Mouse (Mus musculus) embryonic fibroblast, embryonic 13.5 days (primary cell): Measurements from ENCODE around the gene Tmem115.

Experiments
- CTCF ChIP-seq: IDR thresholded peaks from 2 replicates; pipeline ENCODE4 v1.5.1; 2011; ENCODE audit warnings: mild to moderate bottlenecking, control low read depth, low read length, moderate library complexity, borderline replicate concordance; ENCODE audit not compliant: insufficient read depth
- POLR2A ChIP-seq: IDR thresholded peaks from 2 replicates; pipeline ENCODE4 v1.6.1; 2011; ENCODE audit warnings: low read depth, mild to moderate bottlenecking, control low read depth, low read length, moderate library complexity

DNA sequence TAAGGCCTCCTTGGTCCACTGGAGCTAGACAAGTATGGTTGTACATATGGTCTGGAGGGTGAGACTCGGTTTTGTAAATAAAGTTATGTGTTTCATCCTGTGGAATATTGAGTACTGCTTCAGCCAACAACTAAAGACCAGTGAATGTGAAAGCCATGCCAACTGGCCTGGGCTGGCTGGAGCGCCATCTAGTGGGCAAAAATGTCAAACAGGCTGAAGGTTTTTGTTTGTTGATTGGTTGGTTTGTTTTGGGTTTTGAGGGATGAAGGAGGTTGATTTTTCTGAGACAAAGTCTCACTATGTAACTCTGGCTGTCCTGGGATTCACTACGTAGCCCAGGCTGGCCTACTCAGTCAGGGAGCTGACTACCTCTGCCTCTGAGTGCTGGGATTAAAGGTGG lies 11.9 kb downstream of the Tmem115 start:
- peak; percentile 75 for TF ChIP-seq CTCF
- TF ChIP-seq POLR2A: no peak
